Mouse (Mus musculus) stomach, adult 2 months (tissue): ENCODE data around the gene Tcp10b. TPM values are rescaled to one million over a fixed set of nuclear protein-coding genes. Genes with fewer than 3 reads are reported as not detected.

Experiments used
- polyA plus RNA-seq: library from polyadenylated mRNA; depleted of rRNA; stranded (reverse); fragments of >200 nt; gene quantifications from 2 replicates; pipeline ENCODE4 v1.2.3, GENCODE M21; 2012; rRNA removed

Gene Tcp10b
- 0.02 TPM in 1 of 2 replicates, not detected in the other for polyA plus RNA-seq

GRCm38 (mm10) chr17:13060804-13061203 lies at the start of gene Tcp10b:
Tcp10b (plus strand) TSS chr17:13061104.

GRCm38 (mm10) chr17:13052124-13052813 lies 8.6 kb upstream of the Tcp10b start, which contains the start of gene Gpr31b:
Gpr31b (minus strand) TSS chr17:13052296.

DNA sequence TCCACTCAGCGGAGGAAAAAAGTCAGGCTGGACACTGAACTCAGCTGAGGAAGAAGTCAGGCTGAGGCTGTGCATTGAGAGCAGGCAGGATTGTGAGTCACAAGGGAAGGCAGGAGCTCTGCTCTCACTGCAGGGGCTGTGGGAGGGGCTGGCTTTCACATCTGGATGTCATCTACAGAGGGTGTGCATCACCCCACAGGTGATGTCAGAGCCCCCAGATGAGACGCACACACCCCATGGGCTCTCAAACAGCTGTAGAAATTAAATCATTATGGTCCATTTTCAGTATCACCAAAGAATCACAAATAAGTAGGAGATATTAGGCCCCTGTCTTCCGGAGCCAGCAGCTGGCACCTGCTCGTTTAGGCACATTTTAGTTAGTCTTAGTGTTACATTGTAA lies 70.8 kb downstream of the Tcp10b start, which contains the start of gene Unc93a:
Gene Unc93a (minus strand): TSS at position 101 of the 400 bp plus-strand sequence.

Other genes with a start within 250 kb of the Tcp10b start
- gene Mas1, start 193.0 kb upstream of the Tcp10b start, polyA plus RNA-seq, result 0.05 TPM in 1 of 2 replicates, not detected in the other
- 0.05 and 0.10 TPM in 2 replicates for gene Mrgprh, start 185.1 kb upstream of the Tcp10b start, polyA plus RNA-seq
- 0.21 and 0.35 TPM in 2 replicates for gene Pnldc1, start 150.9 kb upstream of the Tcp10b start, polyA plus RNA-seq
- gene Tcp1, start 145.4 kb upstream of the Tcp10b start, polyA plus RNA-seq, result 11.3 and 13.8 TPM in 2 replicates
- 11.7 and 12.8 TPM in 2 replicates for gene Mrpl18, start 144.8 kb upstream of the Tcp10b start, polyA plus RNA-seq
- gene Acat3, start 120.5 kb upstream of the Tcp10b start, polyA plus RNA-seq, result 0.09 TPM in 1 of 2 replicates, not detected in the other
- gene Acat2, start 100.4 kb upstream of the Tcp10b start, polyA plus RNA-seq, result 2.6 and 3.9 TPM in 2 replicates
- 4.1 TPM in 2 replicates for gene Wtap, start 66.9 kb upstream of the Tcp10b start, polyA plus RNA-seq
- gene Sod2, start 54.3 kb upstream of the Tcp10b start, polyA plus RNA-seq, result 221 and 432 TPM in 2 replicates
- not detected in 2 replicates for gene Gpr31b, start 8.8 kb upstream of the Tcp10b start, polyA plus RNA-seq
- gene Unc93a, start 70.7 kb downstream of the Tcp10b start, polyA plus RNA-seq, result 0.03 TPM in 1 of 2 replicates, not detected in the other
- gene Smok2a, start 160.1 kb downstream of the Tcp10b start, polyA plus RNA-seq, result not detected in 2 replicates
- not detected in 2 replicates for gene Smok2b, start 169.2 kb downstream of the Tcp10b start, polyA plus RNA-seq